Mouse (Mus musculus) forebrain, embryonic 15.5 days (tissue): ENCODE data around the gene Mettl8. TPM values are rescaled to one million over a fixed set of nuclear protein-coding genes. Genes with fewer than 3 reads are reported as not detected.

Experiments
- polyA plus RNA-seq: library from polyadenylated mRNA; unstranded; fragments of >200 nt; fragmentation: Nextera tagmentation; extraction: Ambion mirVana; gene quantifications from 2 replicates; pipeline ENCODE4 v1.2.1, GENCODE M21; 2015

The Mettl8 gene
- polyA plus RNA-seq, 1 experiment from 2014 or later: 16.5 TPM

Other genes with a start within 250 kb of the Mettl8 start
- gene Tlk1, start 229.9 kb downstream of the Mettl8 start, polyA plus RNA-seq: 25.3 and 29.3 TPM in 2 replicates
- gene Dcaf17, start 255 bp downstream of the Mettl8 start, polyA plus RNA-seq: 41.0 and 42.1 TPM in 2 replicates
- gene Cybrd1, start 62.3 kb upstream of the Mettl8 start, polyA plus RNA-seq: 1.0 and 1.5 TPM in 2 replicates
- gene Dync1i2, start 156.1 kb upstream of the Mettl8 start, polyA plus RNA-seq: 175 and 190 TPM in 2 replicates